9 mouse cellular contexts compared by ENCODE assay signal in genomic region chr7:102246265-102246664, GRCm38 (mm10). TPM values are rescaled to one million over a fixed set of nuclear protein-coding genes. Genes with fewer than 3 reads are reported as not detected.
DNase-seq lines count a peak whose midpoint lies in the region; ATAC-seq and TF ChIP-seq lines count a peak whose summit lies in the region.
"Had no signal": no experiment of that assay in that cellular context is flagged by ENCODE, and none has a peak within 500 bp of the region (broad histone marks: within the 10 kb centered on the region; RNA-seq: fewer than 3 reads in every experiment).

No protein-coding gene starts in this region.

- no peak for TF ChIP-seq EP300 in stomach, postnatal 0 days (optimal IDR thresholded peaks at IDR 0.05)

- peaks cover 19% of the 10 kb centered on the region for H3K36me3 ChIP-seq in hindbrain, embryonic 10.5 days
- H3K36me3 ChIP-seq in hindbrain, embryonic 14.5 days (replicated peaks; ENCODE audit: control insufficient read depth, insufficient read depth) = no peaks in the 10 kb centered on the region
- peaks cover under 1% of the 10 kb centered on the region; the same call in 1 of the 2 replicates for H3K36me3 ChIP-seq in spleen, adult 2 months (ENCODE audit: control insufficient read depth, insufficient read depth, low read length)
- H3K36me3 ChIP-seq in limb, embryonic 11.5 days (ENCODE audit: control insufficient read depth, insufficient read depth, low read length) = 0 out of 2 replicates have a peak, but pooled peaks cover 2% of the 10 kb centered on the region
- no peaks in the 10 kb centered on the region; the same call in 1 of the 2 replicates for H3K36me3 ChIP-seq in stomach, postnatal 0 days (ENCODE audit: control insufficient read depth, insufficient read depth, low read length)
- H3K36me3 ChIP-seq: midbrain, embryonic 12.5 days had no signal

- peaks cover 51% of the 10 kb centered on the region for H3K4me1 ChIP-seq in hindbrain, embryonic 10.5 days (replicated peaks)
- H3K4me1 ChIP-seq in hindbrain, embryonic 14.5 days (replicated peaks; ENCODE audit: control insufficient read depth, insufficient read depth, low read length) = peaks cover 13% of the 10 kb centered on the region; the same call in 1 of the 2 replicates
- H3K4me1 ChIP-seq in spleen, adult 2 months (ENCODE audit: control insufficient read depth, insufficient read depth, insufficient read length) = peaks cover 50% of the 10 kb centered on the region
- peaks cover 30% of the 10 kb centered on the region for H3K4me1 ChIP-seq in limb, embryonic 11.5 days (ENCODE audit: control insufficient read depth, insufficient read depth, low read length)
- H3K4me1 ChIP-seq in stomach, postnatal 0 days (replicated peaks; ENCODE audit: control insufficient read depth, insufficient read depth) = peaks cover 20% of the 10 kb centered on the region

- H3K4me2 ChIP-seq in hindbrain, embryonic 14.5 days (replicated peaks) = no peak overlapping the region
- H3K4me2 ChIP-seq in limb, embryonic 11.5 days (ENCODE audit: low read depth, severe bottlenecking) = no peak overlapping the region
- peak overlapping the region; percentile 20; the same call in 1 of the 2 replicates for H3K4me2 ChIP-seq in stomach, postnatal 0 days (replicated peaks; ENCODE audit: low read depth)
- H3K4me2 ChIP-seq: midbrain, embryonic 12.5 days had no signal

- peak overlapping the region; percentile 66; the same call in 1 of the 2 replicates for H3K27ac ChIP-seq in hindbrain, embryonic 10.5 days
- H3K27ac ChIP-seq in hindbrain, embryonic 14.5 days = no peak overlapping the region
- peak overlapping the region; percentile 11 for H3K27ac ChIP-seq in spleen, adult 2 months (ENCODE audit: insufficient read depth, low read length)
- no peak overlapping the region for H3K27ac ChIP-seq in limb, embryonic 11.5 days (replicated peaks; ENCODE audit: low read depth, low read length)
- peak overlapping the region; percentile 73 for H3K27ac ChIP-seq in stomach, postnatal 0 days (replicated peaks)
- H3K27ac ChIP-seq: midbrain, embryonic 12.5 days had no signal

- 62% methylated on average over 6 of the region's 6 CpGs for WGBS in hindbrain, embryonic 10.5 days
- 71% methylated on average over 6 of the region's 6 CpGs for WGBS in hindbrain, embryonic 14.5 days
- 39% methylated on average over 6 of the region's 6 CpGs for WGBS in spleen, adult 2 months
- WGBS in limb, embryonic 11.5 days = 50% methylated on average over 6 of the region's 6 CpGs
- 37% methylated on average over 6 of the region's 6 CpGs for WGBS in stomach, postnatal 0 days

- ATAC-seq in hindbrain, embryonic 14.5 days (ENCODE audit: low FRiP score) = no peak
- ATAC-seq in limb, embryonic 11.5 days (ENCODE audit: insufficient number of reproducible peaks, low FRiP score, low TSS enrichment, low read depth) = no peak
- ATAC-seq in stomach, postnatal 0 days (ENCODE audit: low FRiP score, low TSS enrichment) = no peak

- no peak for TF ChIP-seq CTCF in spleen, adult 2 months (IDR thresholded peaks at IDR 0.05; ENCODE audit: extremely low read depth, insufficient read depth, insufficient read length, insufficient replicate concordance)
- TF ChIP-seq CTCF in stomach, postnatal 0 days (IDR thresholded peaks at IDR 0.05; ENCODE audit: low read depth) = no peak

- H3K9me3 ChIP-seq in hindbrain, embryonic 10.5 days = no peaks in the 10 kb centered on the region
- H3K9me3 ChIP-seq in hindbrain, embryonic 14.5 days (ENCODE audit: control insufficient read depth, low read length) = no peaks in the 10 kb centered on the region
- no peaks in the 10 kb centered on the region for H3K9me3 ChIP-seq in limb, embryonic 11.5 days (ENCODE audit: control insufficient read depth, low read length)
- H3K9me3 ChIP-seq in stomach, postnatal 0 days (ENCODE audit: control insufficient read depth, low read length) = no peaks in the 10 kb centered on the region
- H3K9me3 ChIP-seq: midbrain, embryonic 12.5 days had no signal

- H3K27me3 ChIP-seq in hindbrain, embryonic 10.5 days (ENCODE audit: insufficient read depth, poor library complexity, severe bottlenecking) = no peaks in the 10 kb centered on the region
- no peaks in the 10 kb centered on the region for H3K27me3 ChIP-seq in hindbrain, embryonic 14.5 days (ENCODE audit: control insufficient read depth, insufficient read depth, low read length)
- no peaks in the 10 kb centered on the region for H3K27me3 ChIP-seq in spleen, adult 2 months (ENCODE audit: control insufficient read depth, insufficient read depth, low read length)
- H3K27me3 ChIP-seq in limb, embryonic 11.5 days (ENCODE audit: control insufficient read depth, insufficient read depth, low read length) = no peaks in the 10 kb centered on the region
- H3K27me3 ChIP-seq in stomach, postnatal 0 days (ENCODE audit: control insufficient read depth, insufficient read depth, low read length) = no peaks in the 10 kb centered on the region
- H3K27me3 ChIP-seq: midbrain, embryonic 12.5 days had no signal

- no peak overlapping the region for H3K9ac ChIP-seq in hindbrain, embryonic 14.5 days
- peak overlapping the region; percentile 12; the same call in 1 of the 2 replicates for H3K9ac ChIP-seq in limb, embryonic 11.5 days (ENCODE audit: low read length)
- no peak overlapping the region for H3K9ac ChIP-seq in stomach, postnatal 0 days (ENCODE audit: low read length)

- no peak overlapping the region for H3K4me3 ChIP-seq in hindbrain, embryonic 10.5 days
- no peak overlapping the region for H3K4me3 ChIP-seq in hindbrain, embryonic 14.5 days (replicated peaks; ENCODE audit: low read length)
- H3K4me3 ChIP-seq in spleen, adult 2 months (ENCODE audit: extremely low read depth, insufficient read depth, insufficient read length) = no peak overlapping the region
- no peak overlapping the region for H3K4me3 ChIP-seq in limb, embryonic 11.5 days (ENCODE audit: low read depth, low read length)
- no peak overlapping the region for H3K4me3 ChIP-seq in stomach, postnatal 0 days (ENCODE audit: low read depth, low read length)
- H3K4me3 ChIP-seq: midbrain, embryonic 12.5 days had no signal

- no peak for TF ChIP-seq POLR2A in spleen, adult 2 months (IDR thresholded peaks at IDR 0.05; ENCODE audit: low read depth, low read length)

- DNase-seq in hindbrain, embryonic 10.5 days (ENCODE audit: low spot score) = no peak
- no peak for DNase-seq in hindbrain, embryonic 14.5 days (ENCODE audit: low spot score)
- no peak for DNase-seq in spleen, adult 2 months (ENCODE audit: low read depth in 1 of 2, low spot score in 2 of 2)
- no peak for DNase-seq in spleen, postnatal 14 days (ENCODE audit: low spot score in 2 of 2)
- no peak for DNase-seq in limb, embryonic 11.5 days (ENCODE audit: low spot score)
- DNase-seq in stomach, postnatal 0 days (ENCODE audit: low spot score) = no peak
- DNase-seq in embryo, embryonic 10.5 days (ENCODE audit: low spot score) = no peak
- no peak for DNase-seq in c-Kit-positive CD71-positive TER-119-positive erythroid progenitor cells, embryonic 14.5 days (ENCODE audit: low spot score)

RNA-seq across cellular contexts. Expression of gene Rhog, which starts 9.6 kb away (rescaled TPM):
- polyA plus RNA-seq in hindbrain, embryonic 10.5 days (2016; fragmentation: Nextera tagmentation; extraction: Ambion mirVana) = 34.3 and 41.3 TPM in 2 replicates
- polyA plus RNA-seq in hindbrain, embryonic 14.5 days (2014; fragmentation: Nextera tagmentation; extraction: Ambion mirVana) = 20.3 and 20.5 TPM in 2 replicates
- 165 and 178 TPM in 2 replicates for polyA plus RNA-seq in spleen, adult 2 months (2012; rRNA removed)
- 54.4 and 58.7 TPM in 2 replicates for polyA plus RNA-seq in limb, embryonic 11.5 days (2014; fragmentation: Nextera tagmentation; extraction: Ambion mirVana)
- polyA plus RNA-seq in stomach, postnatal 0 days (2015; fragmentation: Nextera tagmentation; extraction: Ambion mirVana) = 52.1 and 53.1 TPM in 2 replicates

RNA-seq across cellular contexts. Expression of gene Stim1, which starts 21.3 kb away (rescaled TPM):
- 8.9 and 13.5 TPM in 2 replicates for polyA plus RNA-seq in hindbrain, embryonic 10.5 days (2016; fragmentation: Nextera tagmentation; extraction: Ambion mirVana)
- 15.2 and 15.4 TPM in 2 replicates for polyA plus RNA-seq in hindbrain, embryonic 14.5 days (2014; fragmentation: Nextera tagmentation; extraction: Ambion mirVana)
- polyA plus RNA-seq in spleen, adult 2 months (2012; rRNA removed) = 49.3 and 57.8 TPM in 2 replicates
- 14.2 and 15.8 TPM in 2 replicates for polyA plus RNA-seq in limb, embryonic 11.5 days (2014; fragmentation: Nextera tagmentation; extraction: Ambion mirVana)
- 26.4 and 29.5 TPM in 2 replicates for polyA plus RNA-seq in stomach, postnatal 0 days (2015; fragmentation: Nextera tagmentation; extraction: Ambion mirVana)

RNA-seq across cellular contexts. Expression of gene Pgap2, which starts 36.3 kb away (rescaled TPM):
- 44.2 and 51.6 TPM in 2 replicates for polyA plus RNA-seq in hindbrain, embryonic 10.5 days (2016; fragmentation: Nextera tagmentation; extraction: Ambion mirVana)
- 63.9 and 65.0 TPM in 2 replicates for polyA plus RNA-seq in hindbrain, embryonic 14.5 days (2014; fragmentation: Nextera tagmentation; extraction: Ambion mirVana)
- 57.8 and 72.9 TPM in 2 replicates for polyA plus RNA-seq in spleen, adult 2 months (2012; rRNA removed)
- polyA plus RNA-seq in limb, embryonic 11.5 days (2014; fragmentation: Nextera tagmentation; extraction: Ambion mirVana) = 73.7 and 78.3 TPM in 2 replicates
- polyA plus RNA-seq in stomach, postnatal 0 days (2015; fragmentation: Nextera tagmentation; extraction: Ambion mirVana) = 88.2 and 89.6 TPM in 2 replicates

RNA-seq across cellular contexts. Expression of gene Nup98, which starts 36.3 kb away (rescaled TPM):
- 36.9 and 42.6 TPM in 2 replicates for polyA plus RNA-seq in hindbrain, embryonic 10.5 days (2016; fragmentation: Nextera tagmentation; extraction: Ambion mirVana)
- 24.4 and 25.8 TPM in 2 replicates for polyA plus RNA-seq in hindbrain, embryonic 14.5 days (2014; fragmentation: Nextera tagmentation; extraction: Ambion mirVana)
- polyA plus RNA-seq in spleen, adult 2 months (2012; rRNA removed) = 11.5 and 13.5 TPM in 2 replicates
- 53.7 and 55.2 TPM in 2 replicates for polyA plus RNA-seq in limb, embryonic 11.5 days (2014; fragmentation: Nextera tagmentation; extraction: Ambion mirVana)
- polyA plus RNA-seq in stomach, postnatal 0 days (2015; fragmentation: Nextera tagmentation; extraction: Ambion mirVana) = 12.1 and 12.3 TPM in 2 replicates

Comparison
In these comparisons a context has a peak if more than half of its experiments do, and no peak if none do; other contexts are left out.
1. H3K27ac ChIP-seq: peak in hindbrain, embryonic 10.5 days (single experiment), spleen, adult 2 months (single experiment) and stomach, postnatal 0 days (single experiment); none in hindbrain, embryonic 14.5 days (single experiment) and limb, embryonic 11.5 days (single experiment).